Mouse (Mus musculus) forebrain, embryonic 11.5 days (tissue): ENCODE results near the gene Gm21762. TPM values are rescaled to one million over a fixed set of nuclear protein-coding genes. Genes with fewer than 3 reads are reported as not detected.
A peak's percentile ranks its signal among the peaks of the same experiment; 100 is the strongest.
"Not testable (repeated sequence)": the region's sequence is repeated elsewhere in the genome, so short reads cannot be mapped to it uniquely, and the experiment has no call there.

Experiments used
- ATAC-seq: fragments of 200-750 bp; cut with Nextera tagmentation; replicated peaks from 2 replicates; pipeline ENCODE4 v1.8.0; 2017; ENCODE audit warnings: moderate TSS enrichment; ENCODE audit not compliant: low FRiP score
- DNase-seq: peaks from one replicate; pipeline ENCODE4 v3.0.0-alpha.2; 2017; ENCODE audit warnings: low spot score
- H3K27ac ChIP-seq: fragments of 300-500 bp; sonication (generic); 2 replicates; pipeline ENCODE4 v1.5.1; 2014; ENCODE audit warnings: low read depth, low read length
- H3K27me3 ChIP-seq: fragments of 300-500 bp; sonication (generic); 2 replicates; pipeline ENCODE4 v1.6.1; 2014; ENCODE audit warnings: mild to moderate bottlenecking, low read length, mixed read lengths; ENCODE audit not compliant: control insufficient read depth, insufficient read depth
- H3K36me3 ChIP-seq: fragments of 300-500 bp; sonication (generic); 2 replicates; pipeline ENCODE4 v1.6.1; 2014; ENCODE audit warnings: mild to moderate bottlenecking, low read length, moderate library complexity, mixed read lengths; ENCODE audit not compliant: control insufficient read depth, insufficient read depth
- H3K4me1 ChIP-seq: fragments of 300-500 bp; sonication (generic); replicated peaks from 2 replicates; pipeline ENCODE4 v1.6.1; 2014; ENCODE audit warnings: low read length, mixed read lengths; ENCODE audit not compliant: control insufficient read depth, insufficient read depth
- H3K4me2 ChIP-seq: fragments of 300-500 bp; sonication (generic); 2 replicates; pipeline ENCODE4 v1.6.1; 2014; ENCODE audit warnings: low read depth, mild to moderate bottlenecking, low read length, moderate library complexity, mixed read lengths; ENCODE audit not compliant: severe bottlenecking
- H3K4me3 ChIP-seq: fragments of 300-500 bp; sonication (generic); 2 replicates; pipeline ENCODE4 v1.5.1; 2014; ENCODE audit warnings: low read depth, low read length
- H3K9ac ChIP-seq: fragments of 300-500 bp; sonication (generic); 2 replicates; pipeline ENCODE4 v1.6.1; 2014; ENCODE audit warnings: low read length
- H3K9me3 ChIP-seq: fragments of 300-500 bp; sonication (generic); 2 replicates; pipeline ENCODE4 v1.6.1; 2016; ENCODE audit warnings: low read length, mixed read lengths; ENCODE audit not compliant: control insufficient read depth
- WGBS: fragments of 180-500 bp; shearing (Covaris S2); extraction: QIAGEN DNeasy Blood & Tissue Kit; methylation state at CpG from one replicate; pipeline ENCODE4 v1.1.7; 2014; 5-methylcytosine and 5-hydroxymethylcytosine counted together
- polyA plus RNA-seq: library from polyadenylated mRNA; unstranded; fragments of >200 nt; fragmentation: Nextera tagmentation; extraction: Ambion mirVana; gene quantifications from 2 replicates; pipeline ENCODE4 v1.2.1, GENCODE M21; 2014

Gm21762 gene
- polyA plus RNA-seq, 1 experiment from 2014 or later: not detected

DNA sequence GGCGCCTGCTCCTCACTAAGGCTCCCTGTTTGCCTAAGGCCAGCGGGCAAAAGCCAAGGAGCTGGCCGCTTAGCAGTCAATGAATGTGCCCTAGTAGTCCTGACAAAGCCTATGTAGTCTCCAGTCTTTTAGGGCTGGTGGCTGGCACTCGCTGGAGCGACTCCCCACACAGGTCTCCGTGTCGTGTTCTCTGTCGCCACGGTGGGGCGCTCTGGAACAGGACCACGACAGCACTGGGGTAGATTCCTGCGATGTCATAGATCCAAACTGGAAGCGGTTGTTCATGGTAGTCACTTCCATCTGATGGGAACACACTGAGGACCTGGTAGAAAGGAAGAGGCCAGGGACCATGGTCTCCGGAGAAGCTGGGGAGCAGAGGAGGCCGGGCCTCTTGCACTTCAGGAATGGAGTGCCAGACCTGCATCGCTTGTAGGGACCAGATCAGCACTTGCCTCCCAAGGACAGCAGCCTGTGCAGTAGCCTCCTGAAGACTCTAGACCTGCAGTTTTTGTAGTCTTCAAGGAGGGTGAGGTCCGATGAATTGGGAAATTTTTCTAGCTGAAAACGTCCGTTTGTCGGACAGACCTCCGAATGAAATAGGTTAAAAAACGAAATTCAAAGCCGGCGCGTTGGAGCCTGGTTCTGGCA, 7.4 kb upstream of the Gm21762 start:
- H3K27me3 ChIP-seq, H3K4me2 ChIP-seq, H3K4me1 ChIP-seq, H3K4me3 ChIP-seq, H3K9me3 ChIP-seq, H3K27ac ChIP-seq, H3K36me3 ChIP-seq, ATAC-seq, H3K9ac ChIP-seq: not testable (repeated sequence)
- DNase-seq: peak; percentile 24
- 95% methylated on average over 16 of the region's 25 CpGs for WGBS

DNA sequence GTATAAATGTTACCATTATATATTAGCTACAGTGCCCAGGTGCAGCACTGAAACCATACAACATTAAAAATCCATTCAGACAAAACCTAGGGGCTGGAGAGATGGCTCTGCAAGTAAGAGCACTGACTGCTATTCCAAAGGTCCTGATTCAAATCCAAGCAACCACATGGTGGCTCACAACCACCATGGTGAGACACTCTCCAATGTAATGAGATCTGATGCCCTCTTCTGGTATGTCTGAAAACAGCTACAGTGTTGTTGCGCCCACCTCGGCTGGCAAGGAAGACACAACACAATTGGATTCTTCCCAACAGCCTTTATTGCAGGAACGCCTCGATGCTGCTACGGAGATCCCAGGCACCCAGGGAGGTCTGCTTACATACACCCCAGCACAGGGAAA, 5.2 kb upstream of the Gm21762 start:
- not testable (repeated sequence) for H3K4me3 ChIP-seq, H3K9me3 ChIP-seq, H3K4me2 ChIP-seq, ATAC-seq, H3K4me1 ChIP-seq, H3K9ac ChIP-seq, H3K36me3 ChIP-seq, H3K27ac ChIP-seq, H3K27me3 ChIP-seq
- 90% methylated on average over 5 of the region's 5 CpGs for WGBS
- DNase-seq: peak; percentile 21

DNA sequence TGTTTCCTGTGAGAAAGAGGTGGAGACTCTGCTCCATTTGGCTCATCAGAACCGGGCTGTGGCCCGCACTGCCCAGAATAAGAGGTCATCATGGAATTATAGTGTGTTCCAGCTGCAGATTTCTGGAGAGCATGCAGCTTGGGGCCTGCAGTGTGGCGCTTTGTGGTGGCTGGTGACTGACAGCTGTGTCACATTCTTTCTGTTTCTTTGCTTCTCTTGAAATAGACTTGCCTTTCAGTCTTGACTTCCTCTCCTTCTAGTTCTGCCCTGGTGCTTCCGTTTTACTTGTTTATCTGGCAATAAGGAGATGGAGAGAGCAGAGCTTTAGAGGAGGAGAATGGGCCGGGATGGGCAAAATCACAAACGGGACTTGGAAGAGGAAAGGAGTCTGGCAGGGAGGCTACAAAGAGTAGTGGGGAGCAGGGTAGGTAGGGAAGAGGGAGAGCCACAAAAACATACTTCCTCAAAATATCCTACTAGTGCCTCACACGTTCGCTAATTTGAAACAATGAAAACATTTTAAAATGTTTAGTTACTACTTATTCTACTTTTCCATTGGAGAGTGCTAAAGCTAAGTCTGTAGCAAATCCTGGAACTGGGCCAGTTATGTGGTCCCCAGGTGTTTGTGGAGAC, 19.4 kb downstream of the Gm21762 start:
- H3K4me1 ChIP-seq, ATAC-seq, H3K4me2 ChIP-seq, H3K27ac ChIP-seq, H3K4me3 ChIP-seq, H3K27me3 ChIP-seq, H3K36me3 ChIP-seq, DNase-seq, H3K9me3 ChIP-seq, H3K9ac ChIP-seq: not testable (repeated sequence)
- WGBS: 90% methylated on average over 6 of the region's 8 CpGs

DNA sequence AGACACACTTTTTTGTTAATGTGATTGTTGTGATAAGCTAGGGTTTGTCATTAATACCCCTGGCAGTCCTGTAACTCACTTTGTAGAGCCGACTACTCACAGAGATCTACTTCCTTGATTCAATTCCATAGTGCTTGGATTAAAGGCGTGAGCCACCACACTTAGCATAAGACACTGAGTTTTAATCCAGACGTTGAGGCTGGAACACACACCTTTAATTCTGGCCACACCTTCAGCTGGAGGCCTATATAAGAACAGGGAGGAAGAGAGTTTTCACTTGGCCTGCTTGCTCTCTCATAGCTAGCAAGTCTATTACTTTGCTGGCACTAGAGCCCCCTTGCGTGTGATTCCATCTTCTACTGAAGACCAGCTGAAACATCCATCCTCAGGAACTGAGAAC, 43.6 kb downstream of the Gm21762 start, which contains the start of gene Gm21818:
Gene Gm21818, plus strand, starts transcription at position 301 of the 400 bp plus-strand sequence.
- not testable (repeated sequence) for ATAC-seq, H3K4me3 ChIP-seq, H3K27ac ChIP-seq, DNase-seq, H3K9ac ChIP-seq, H3K27me3 ChIP-seq, H3K36me3 ChIP-seq, H3K4me1 ChIP-seq, H3K4me2 ChIP-seq, H3K9me3 ChIP-seq
- WGBS: 67% methylated on average over 4 of the region's 4 CpGs

DNA sequence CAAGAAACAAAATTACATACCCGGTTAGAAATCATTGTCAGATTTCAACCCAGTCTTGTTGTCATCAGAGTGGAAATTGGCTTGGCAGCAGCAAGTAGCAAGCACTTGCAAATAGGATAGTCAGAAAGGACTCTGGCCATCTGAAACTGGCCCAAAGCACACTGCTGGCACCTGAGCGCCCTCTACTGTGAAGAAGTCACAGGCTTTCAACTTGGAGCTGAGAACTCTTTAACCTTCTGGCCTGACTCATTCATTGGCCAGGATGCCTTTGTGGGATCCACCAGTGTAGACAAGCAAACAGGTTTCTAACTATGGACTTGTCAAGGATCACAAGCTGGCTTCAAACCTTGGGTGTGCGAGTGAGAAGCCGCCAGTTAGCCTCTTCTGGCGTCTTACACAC, 47.4 kb downstream of the Gm21762 start:
- not testable (repeated sequence) for DNase-seq, H3K27me3 ChIP-seq, H3K4me2 ChIP-seq, ATAC-seq, H3K4me1 ChIP-seq, H3K27ac ChIP-seq, H3K9me3 ChIP-seq, H3K36me3 ChIP-seq, H3K4me3 ChIP-seq, H3K9ac ChIP-seq
- 59% methylated on average over 5 of the region's 5 CpGs for WGBS

Other genes with a start within 250 kb of the Gm21762 start
- gene Gm36079, start 188.9 kb downstream of the Gm21762 start, polyA plus RNA-seq: not detected in 2 replicates
- gene Gm21188, start 163.8 kb downstream of the Gm21762 start, polyA plus RNA-seq: not detected in 2 replicates
- gene Gm20767, start 75.7 kb downstream of the Gm21762 start, polyA plus RNA-seq: not detected in 2 replicates
- gene Gm21818, start 43.5 kb downstream of the Gm21762 start, polyA plus RNA-seq: not detected in 2 replicates
- gene Gm21731, start 23.2 kb upstream of the Gm21762 start, polyA plus RNA-seq: not detected in 2 replicates
- not detected in 2 replicates for gene AF067061, start 47.2 kb upstream of the Gm21762 start, polyA plus RNA-seq
- gene BC147527, start 84.4 kb upstream of the Gm21762 start, polyA plus RNA-seq: 0.23 TPM in 1 of 2 replicates, not detected in the other
- not detected in 2 replicates for gene Tcstv3, start 100.9 kb upstream of the Gm21762 start, polyA plus RNA-seq